Mouse (Mus musculus) CH12F3 (cell line): Measurements from ENCODE around the gene Nkiras2.
"Not testable (repeated sequence)": the region's sequence is repeated elsewhere in the genome, so short reads cannot be mapped to it uniquely, and the experiment has no call there.

Experiments
- in situ Hi-C: fragments of 300-500 bp; cut with MboI; formaldehyde crosslinking; loops from 2 replicates; pipeline ENCODE4 v1.14.3; 2020; ENCODE audit warnings: low sequenced_read_pairs

The Nkiras2 gene

GRCm38 (mm10) chr11:100625754-100626700, 7.0 kb downstream of the Nkiras2 start:
- in situ Hi-C loops: no loop called here

- in situ Hi-C loops: no loop called here
Observed at GRCm38 (mm10) chr11:100626701-100627195, 7.7 kb downstream of the Nkiras2 start.

GRCm38 (mm10) chr11:100628056-100628455, 9.0 kb downstream of the Nkiras2 start:
- in situ Hi-C loops: no loop called here

- in situ Hi-C loops: no loop called here
Observed at GRCm38 (mm10) chr11:100628862-100629352, 9.9 kb downstream of the Nkiras2 start.

GRCm38 (mm10) chr11:100634530-100634929, 15.5 kb downstream of the Nkiras2 start:
- in situ Hi-C loops: loop anchor here (5.0 kb wide), 1 partner anchor 63 kb away; no protein-coding TSS in a partner anchor

GRCm38 (mm10) chr11:100640159-100640906, 21.3 kb downstream of the Nkiras2 start:
- in situ Hi-C loops: no loop called here

GRCm38 (mm10) chr11:100643612-100644575, 24.9 kb downstream of the Nkiras2 start:
- in situ Hi-C loops: no loop called here

- in situ Hi-C loops: no loop called here
Observed at GRCm38 (mm10) chr11:100646265-100646664, 27.2 kb downstream of the Nkiras2 start.

- in situ Hi-C loops: no loop called here
Observed at GRCm38 (mm10) chr11:100648405-100648804, 29.4 kb downstream of the Nkiras2 start.

- in situ Hi-C loops: no loop called here
Observed at GRCm38 (mm10) chr11:100651205-100651604, 32.2 kb downstream of the Nkiras2 start.

GRCm38 (mm10) chr11:100651748-100652147, 32.7 kb downstream of the Nkiras2 start:
- in situ Hi-C loops: no loop called here

- in situ Hi-C loops: not testable (repeated sequence)
Observed at GRCm38 (mm10) chr11:100655589-100655988, 36.5 kb downstream of the Nkiras2 start.

- in situ Hi-C loops: no loop called here
Observed at GRCm38 (mm10) chr11:100656458-100656857, 37.4 kb downstream of the Nkiras2 start.

GRCm38 (mm10) chr11:100659806-100660205, 40.8 kb downstream of the Nkiras2 start:
- in situ Hi-C loops: no loop called here

GRCm38 (mm10) chr11:100671049-100671448, 52.0 kb downstream of the Nkiras2 start:
- in situ Hi-C loops: no loop called here

GRCm38 (mm10) chr11:100671956-100672355, 52.9 kb downstream of the Nkiras2 start:
- in situ Hi-C loops: no loop called here

GRCm38 (mm10) chr11:100673169-100673568, 54.1 kb downstream of the Nkiras2 start:
- in situ Hi-C loops: no loop called here
